Comparison of ENCODE assay signal across 8 mouse cellular contexts in genomic region chr19:29924638-29925258, GRCm38 (mm10). TPM values are rescaled to one million over a fixed set of nuclear protein-coding genes. Genes with fewer than 3 reads are reported as not detected.
DNase-seq lines count a peak whose midpoint lies in the region; ATAC-seq and TF ChIP-seq lines count a peak whose summit lies in the region.

Gene Il33, plus strand, starts transcription at chr19:29925114.

- no peak for ATAC-seq in hindbrain, embryonic 15.5 days (ENCODE audit: low FRiP score, low read depth)
- ATAC-seq in hindbrain, embryonic 12.5 days (ENCODE audit: low FRiP score), result no peak
- ATAC-seq in erythroid progenitor cell, adult 5-6 weeks (replicated peaks; ENCODE audit: low FRiP score, poor library complexity, severe bottlenecking), result no peak

- no peaks in the 10 kb centered on the region for H3K9me3 ChIP-seq in hindbrain, embryonic 15.5 days
- no peaks in the 10 kb centered on the region for H3K9me3 ChIP-seq in hindbrain, embryonic 12.5 days (replicated peaks)

- no peak within 1 kb of the TSS for H3K4me3 ChIP-seq in hindbrain, embryonic 15.5 days
- H3K4me3 ChIP-seq in hindbrain, embryonic 12.5 days, result no peak within 1 kb of the TSS
- H3K4me3 ChIP-seq in lung, adult 2 months (replicated peaks; ENCODE audit: extremely low read depth, low read depth, low read length), result peak within 1 kb of the TSS; percentile 54
- H3K4me3 ChIP-seq in small intestine, adult 2 months (ENCODE audit: low read depth, low read length), result peak within 1 kb of the TSS; percentile 31; the same call in 1 of the 2 replicates

- no peaks in the 10 kb centered on the region for H3K36me3 ChIP-seq in hindbrain, embryonic 15.5 days
- H3K36me3 ChIP-seq in hindbrain, embryonic 12.5 days, result no peaks in the 10 kb centered on the region
- no peaks in the 10 kb centered on the region for H3K36me3 ChIP-seq in small intestine, adult 2 months (ENCODE audit: control insufficient read depth, insufficient read depth, low read length)

- WGBS in hindbrain, embryonic 15.5 days, result 49% methylated on average over 10 of the region's 10 CpGs
- WGBS in hindbrain, embryonic 12.5 days, result 71% methylated on average over 10 of the region's 10 CpGs
- 15% methylated on average over 10 of the region's 10 CpGs for WGBS in lung, adult 2 months
- 12% methylated on average over 10 of the region's 10 CpGs for WGBS in small intestine, adult 2 months

- TF ChIP-seq POLR2A in lung, adult 2 months (IDR thresholded peaks at IDR 0.05; ENCODE audit: borderline replicate concordance, extremely low read depth, low read depth, low read length), result 0 out of 2 replicates have a peak, but pooled peaks have one; percentile 22
- TF ChIP-seq POLR2A in small intestine, adult 2 months (IDR thresholded peaks at IDR 0.05; ENCODE audit: low read depth, low read length), result no peak

- H3K27me3 ChIP-seq in hindbrain, embryonic 15.5 days, result no peaks in the 10 kb centered on the region
- H3K27me3 ChIP-seq in hindbrain, embryonic 12.5 days, result no peaks in the 10 kb centered on the region
- H3K27me3 ChIP-seq in small intestine, adult 2 months (ENCODE audit: control insufficient read depth, insufficient read depth, low read length), result no peaks in the 10 kb centered on the region

- H3K27ac ChIP-seq in hindbrain, embryonic 15.5 days (replicated peaks), result no peak within 1 kb of the TSS
- no peak within 1 kb of the TSS for H3K27ac ChIP-seq in hindbrain, embryonic 12.5 days
- H3K27ac ChIP-seq in small intestine, adult 2 months (ENCODE audit: insufficient read depth, low read depth, low read length), result no peak within 1 kb of the TSS

- no peak for TF ChIP-seq CTCF in lung, adult 2 months (IDR thresholded peaks at IDR 0.05; ENCODE audit: insufficient read depth, low read length)
- TF ChIP-seq CTCF in small intestine, adult 2 months (IDR thresholded peaks at IDR 0.05; ENCODE audit: extremely low read depth, insufficient read length, insufficient replicate concordance, low read depth, low read length), result no peak

- peak; percentile 14 for DNase-seq in cerebellum, adult 8-10 months
- DNase-seq in heart, adult 8-10 months (ENCODE audit: low spot score), result peak; percentile 81
- peak; percentile 85 for DNase-seq in kidney, postnatal 10 days
- DNase-seq in lung, adult 2 months, result no peak

- H3K4me2 ChIP-seq in hindbrain, embryonic 15.5 days, result peak within 1 kb of the TSS; percentile 7; the same call in 1 of the 2 replicates
- H3K4me2 ChIP-seq in hindbrain, embryonic 12.5 days (replicated peaks), result no peak within 1 kb of the TSS

- H3K4me1 ChIP-seq in hindbrain, embryonic 15.5 days (replicated peaks), result 0 out of 2 replicates have a peak, but pooled peaks cover 3% of the 10 kb centered on the region
- H3K4me1 ChIP-seq in hindbrain, embryonic 12.5 days, result 0 out of 2 replicates have a peak, but pooled peaks cover 4% of the 10 kb centered on the region
- H3K4me1 ChIP-seq in lung, adult 2 months (ENCODE audit: control insufficient read depth, insufficient read depth, low read length), result peaks cover 4% of the 10 kb centered on the region; the same call in 1 of the 2 replicates
- peaks cover 9% of the 10 kb centered on the region; the same call in 1 of the 2 replicates for H3K4me1 ChIP-seq in small intestine, adult 2 months (ENCODE audit: control insufficient read depth, insufficient read depth, insufficient read length, low read length)

- H3K9ac ChIP-seq in hindbrain, embryonic 15.5 days, result no peak within 1 kb of the TSS
- no peak within 1 kb of the TSS for H3K9ac ChIP-seq in hindbrain, embryonic 12.5 days

RNA-seq across cellular contexts. Expression of gene Il33, which starts in this region (rescaled TPM):
- 2.6 and 3.0 TPM in 2 replicates for polyA plus RNA-seq in hindbrain, embryonic 15.5 days (2015; fragmentation: Nextera tagmentation; extraction: Ambion mirVana)
- 1.7 and 1.8 TPM in 2 replicates for polyA plus RNA-seq in hindbrain, embryonic 12.5 days (2016; fragmentation: Nextera tagmentation; extraction: Ambion mirVana)
- 10 to 100 TPM in 2 of 4 experiments, 1 to 10 TPM in 2; 5.7 to 12.2 (median 9.4) TPM for total RNA-seq in heart, adult 8-10 months (2022)
- 28.6 and 45.4 TPM in 2 replicates for polyA plus RNA-seq in lung, adult 2 months (2012; rRNA removed)
- polyA plus RNA-seq in small intestine, adult 2 months (2012; rRNA removed), result 6.7 and 9.0 TPM in 2 replicates
- not detected in 2 replicates for total RNA-seq in erythroid progenitor cell, adult 5-6 weeks (2015; ENCODE audit: low replicate concordance)
- total RNA-seq in erythroid progenitor cell, adult 5-6 weeks (2017; ENCODE audit: low replicate concordance), result not detected in 2 replicates

Comparison
In these comparisons a context has a peak if more than half of its experiments do, and no peak if none do; other contexts are left out.
1. RNA of gene Il33 (total RNA-seq): 5.7 to 12.2 TPM in heart, adult 8-10 months; not detected in erythroid progenitor cell, adult 5-6 weeks; every median in the first group is over 4 times any median in the second.
2. H3K4me3 ChIP-seq: peak in lung, adult 2 months (single experiment) and small intestine, adult 2 months (single experiment); none in hindbrain, embryonic 15.5 days (single experiment) and hindbrain, embryonic 12.5 days (single experiment).